Mouse (Mus musculus) liver, embryonic 12.5 days (tissue): ENCODE data around the gene Amotl1. TPM values are rescaled to one million over a fixed set of nuclear protein-coding genes. Genes with fewer than 3 reads are reported as not detected.
"Not testable (repeated sequence)": the region's sequence is repeated elsewhere in the genome, so short reads cannot be mapped to it uniquely, and the experiment has no call there.

ENCODE experiments used
- ATAC-seq: fragments of 200-750 bp; cut with Nextera tagmentation; 2 replicates; pipeline ENCODE4 v1.8.0; 2017; ENCODE audit warnings: moderate number of reproducible peaks, mild to moderate bottlenecking, moderate library complexity
- H3K27ac ChIP-seq: fragments of 300-500 bp; sonication (generic); 2 replicates; pipeline ENCODE4 v1.5.1; 2016; ENCODE audit warnings: mild to moderate bottlenecking
- H3K27me3 ChIP-seq: fragments of 300-500 bp; sonication (generic); replicated peaks from 2 replicates; pipeline ENCODE4 v1.6.1; 2016; ENCODE audit warnings: mild to moderate bottlenecking, moderate library complexity
- H3K36me3 ChIP-seq: fragments of 300-500 bp; sonication (generic); 2 replicates; pipeline ENCODE4 v1.6.1; 2016; ENCODE audit warnings: mild to moderate bottlenecking, moderate library complexity
- H3K4me1 ChIP-seq: fragments of 300-500 bp; sonication (generic); 2 replicates; pipeline ENCODE4 v1.6.1; 2016
- H3K4me2 ChIP-seq: fragments of 300-500 bp; sonication (generic); 2 replicates; pipeline ENCODE4 v1.6.1; 2016; ENCODE audit warnings: mild to moderate bottlenecking, moderate library complexity
- H3K4me3 ChIP-seq: fragments of 300-500 bp; sonication (generic); 2 replicates; pipeline ENCODE4 v1.5.1; 2016; ENCODE audit warnings: mild to moderate bottlenecking, moderate library complexity
- H3K9ac ChIP-seq: fragments of 300-500 bp; sonication (generic); 2 replicates; pipeline ENCODE4 v1.6.1; 2016; ENCODE audit warnings: mild to moderate bottlenecking, moderate library complexity
- H3K9me3 ChIP-seq: fragments of 300-500 bp; sonication (generic); replicated peaks from 2 replicates; pipeline ENCODE4 v1.6.1; 2016; ENCODE audit warnings: mild to moderate bottlenecking, moderate library complexity
- WGBS: fragments of 180-500 bp; shearing (Covaris S2); methylation state at CpG from one replicate; pipeline ENCODE4 v1.1.7; 2016; ENCODE audit not compliant: insufficient replicate concordance; 5-methylcytosine and 5-hydroxymethylcytosine counted together
- polyA plus RNA-seq: library from polyadenylated mRNA; unstranded; fragments of >200 nt; fragmentation: Nextera tagmentation; extraction: Ambion mirVana; gene quantifications from 2 replicates; pipeline ENCODE4 v1.2.1, GENCODE M21; 2016

Amotl1 gene
- polyA plus RNA-seq, 1 experiment from 2014 or later: 3.4 TPM

DNA sequence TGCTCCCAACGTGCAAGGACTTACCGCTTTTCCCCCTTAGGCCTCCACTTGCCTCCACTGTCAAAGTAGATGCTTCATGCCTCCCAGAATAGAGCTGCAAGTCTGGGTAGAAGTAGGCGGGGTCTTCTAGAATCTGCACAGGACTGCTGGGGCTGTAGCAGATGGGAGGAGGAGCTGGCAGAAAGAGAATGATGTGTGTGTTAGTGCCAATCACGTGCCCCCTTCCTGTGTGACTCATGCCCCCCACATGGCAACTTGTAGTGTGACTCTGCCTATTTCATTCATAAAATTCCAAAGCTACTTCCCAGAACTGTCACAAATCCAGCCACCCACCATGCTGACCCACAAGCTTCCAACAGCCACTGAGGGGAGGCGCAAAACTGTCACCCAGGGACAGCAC lies 48.4 kb downstream of the Amotl1 start:
- no peak overlapping the region for H3K27ac ChIP-seq
- no peaks in the 10 kb centered on the region for H3K4me1 ChIP-seq
- H3K4me2 ChIP-seq: no peak overlapping the region
- no peaks in the 10 kb centered on the region for H3K27me3 ChIP-seq
- 75% methylated on average over 5 of the region's 5 CpGs for WGBS
- no peaks in the 10 kb centered on the region for H3K9me3 ChIP-seq
- ATAC-seq: no peak
- H3K4me3 ChIP-seq: no peak overlapping the region
- no peak overlapping the region for H3K9ac ChIP-seq
- peaks cover 15% of the 10 kb centered on the region for H3K36me3 ChIP-seq

DNA sequence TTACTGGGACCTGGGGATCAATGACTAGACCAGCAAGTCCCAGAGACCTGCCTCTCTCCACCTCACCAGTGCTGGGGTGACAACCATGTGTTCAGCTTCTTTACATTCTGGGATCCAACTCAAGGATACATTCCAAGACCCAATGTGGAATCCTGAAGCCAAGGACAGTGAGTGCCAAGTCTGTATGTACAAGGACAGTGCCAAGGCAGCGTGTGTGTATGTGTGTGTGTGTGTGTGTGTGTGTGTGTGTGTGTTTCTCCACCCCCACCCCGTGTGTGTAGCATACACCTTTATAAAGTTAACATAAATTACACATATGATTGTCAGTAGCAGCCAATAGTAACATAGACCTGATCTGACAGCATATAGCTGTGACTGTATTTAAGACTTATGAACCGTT lies 49.0 kb downstream of the Amotl1 start:
- ATAC-seq: no peak
- Histone ChIP-seq H3K27me3 (no peaks in the 10 kb centered on the region), H3K4me1 (no peaks in the 10 kb centered on the region), H3K27ac (no peak overlapping the region), H3K4me3 (no peak overlapping the region), H3K4me2 (no peak overlapping the region), H3K9ac (no peak overlapping the region), H3K9me3 (no peaks in the 10 kb centered on the region), H3K36me3 (peaks cover 15% of the 10 kb centered on the region)
- 66% methylated on average over 3 of the region's 3 CpGs for WGBS

DNA sequence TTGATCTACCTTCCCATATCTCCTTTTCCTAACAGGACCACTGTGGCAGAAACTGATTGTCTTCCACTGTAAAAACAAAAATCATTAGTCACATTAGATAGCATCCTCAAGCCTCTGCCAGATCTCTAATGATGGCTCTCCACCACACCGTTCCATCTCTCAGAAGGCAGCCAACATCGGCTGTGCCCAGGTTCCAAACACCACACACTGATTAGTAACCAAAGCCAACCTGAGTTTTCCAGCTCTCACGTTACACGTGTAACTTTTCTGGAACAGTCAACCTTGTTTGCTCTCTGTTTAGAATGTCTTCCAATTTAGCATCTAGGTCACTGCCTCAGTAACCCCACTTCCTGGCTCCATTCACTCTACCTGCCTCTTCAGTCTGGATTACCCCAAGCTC lies 51.0 kb downstream of the Amotl1 start:
- WGBS: 78% methylated on average over 4 of the region's 4 CpGs
- Histone ChIP-seq H3K4me3 (no peak overlapping the region), H3K36me3 (peaks cover 17% of the 10 kb centered on the region), H3K9ac (no peak overlapping the region), H3K9me3 (no peaks in the 10 kb centered on the region), H3K4me2 (no peak overlapping the region), H3K27me3 (no peaks in the 10 kb centered on the region), H3K27ac (no peak overlapping the region), H3K4me1 (no peaks in the 10 kb centered on the region)
- ATAC-seq: no peak

DNA sequence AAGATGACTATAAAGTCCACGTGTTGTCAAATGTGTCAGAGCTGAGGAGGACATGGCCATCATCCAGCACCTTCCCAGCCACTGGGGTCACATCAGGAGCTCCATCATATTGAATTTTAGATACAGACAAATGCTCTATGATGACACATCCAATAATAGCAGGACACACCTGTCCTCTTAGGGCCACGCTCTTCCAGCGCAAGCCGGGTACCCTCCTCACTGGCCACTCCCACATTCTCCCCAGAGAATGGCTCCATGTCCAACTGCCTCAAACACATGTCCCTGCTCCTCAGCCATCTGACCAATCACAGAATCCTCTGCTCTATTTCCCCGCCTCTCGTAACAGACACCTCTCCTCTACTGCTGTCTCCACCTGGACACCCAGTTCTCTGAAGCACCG lies 54.2 kb downstream of the Amotl1 start:
- no peak for ATAC-seq
- no peaks in the 10 kb centered on the region for H3K27me3 ChIP-seq
- 79% methylated on average over 7 of the region's 7 CpGs for WGBS
- H3K4me3 ChIP-seq: no peak overlapping the region
- no peaks in the 10 kb centered on the region for H3K4me1 ChIP-seq
- peaks cover 17% of the 10 kb centered on the region for H3K36me3 ChIP-seq
- no peak overlapping the region for H3K9ac ChIP-seq
- no peak overlapping the region for H3K4me2 ChIP-seq
- no peaks in the 10 kb centered on the region for H3K9me3 ChIP-seq
- no peak overlapping the region for H3K27ac ChIP-seq

DNA sequence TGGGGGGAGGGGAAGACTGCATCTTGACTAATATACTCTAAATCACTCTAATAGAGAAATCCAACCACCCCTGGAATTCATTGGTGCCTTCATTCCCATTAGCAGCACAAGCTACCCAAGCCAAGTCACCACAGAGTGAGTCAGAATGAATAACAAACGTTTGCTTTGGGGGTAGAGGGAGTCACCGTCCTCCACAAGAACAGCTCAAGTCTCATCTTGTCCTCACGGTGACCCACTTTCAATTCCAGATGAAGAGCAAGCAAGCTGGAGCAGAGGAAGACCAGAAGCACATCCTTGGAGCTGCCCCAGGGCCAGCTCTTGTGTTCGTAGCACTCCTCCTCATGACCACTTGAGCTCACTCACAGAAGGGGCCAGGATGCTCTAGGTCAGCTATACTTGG lies 56.2 kb downstream of the Amotl1 start:
- Histone ChIP-seq H3K27me3 (no peaks in the 10 kb centered on the region), H3K4me1 (no peaks in the 10 kb centered on the region), H3K9me3 (no peaks in the 10 kb centered on the region), H3K4me2 (no peak overlapping the region), H3K27ac (no peak overlapping the region), H3K9ac (no peak overlapping the region), H3K4me3 (no peak overlapping the region), H3K36me3 (peaks cover 13% of the 10 kb centered on the region)
- no peak for ATAC-seq
- WGBS: 63% methylated on average over 4 of the region's 4 CpGs

DNA sequence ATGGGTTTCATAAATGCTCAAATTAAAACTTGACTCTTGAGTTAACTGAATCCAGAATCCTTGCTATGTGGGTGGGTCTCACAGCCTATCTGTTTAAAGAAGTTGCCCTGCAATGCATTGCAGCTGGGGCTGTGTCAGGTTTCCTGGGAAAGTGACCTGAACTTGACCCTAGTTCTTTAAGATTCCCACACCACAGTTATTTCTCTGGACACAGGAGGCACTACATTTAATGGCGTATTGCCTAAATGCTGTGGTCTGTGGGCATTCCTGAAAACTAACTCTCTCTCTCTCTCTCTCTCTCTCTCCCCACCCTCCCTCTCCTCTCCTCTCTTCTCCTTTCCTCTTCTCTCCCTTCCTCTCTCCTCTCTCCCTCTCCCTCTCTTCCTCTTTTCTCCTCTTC lies 59.2 kb downstream of the Amotl1 start:
- Histone ChIP-seq H3K27me3 (no peaks in the 10 kb centered on the region), H3K36me3 (peaks cover 8% of the 10 kb centered on the region; the same call in 1 of the 2 replicates), H3K4me1 (no peaks in the 10 kb centered on the region), H3K27ac (no peak overlapping the region), H3K4me3 (no peak overlapping the region), H3K9ac (no peak overlapping the region), H3K4me2 (no peak overlapping the region), H3K9me3 (no peaks in the 10 kb centered on the region)
- no peak for ATAC-seq
- WGBS: 60% methylated on average over 1 of the region's 1 CpGs

DNA sequence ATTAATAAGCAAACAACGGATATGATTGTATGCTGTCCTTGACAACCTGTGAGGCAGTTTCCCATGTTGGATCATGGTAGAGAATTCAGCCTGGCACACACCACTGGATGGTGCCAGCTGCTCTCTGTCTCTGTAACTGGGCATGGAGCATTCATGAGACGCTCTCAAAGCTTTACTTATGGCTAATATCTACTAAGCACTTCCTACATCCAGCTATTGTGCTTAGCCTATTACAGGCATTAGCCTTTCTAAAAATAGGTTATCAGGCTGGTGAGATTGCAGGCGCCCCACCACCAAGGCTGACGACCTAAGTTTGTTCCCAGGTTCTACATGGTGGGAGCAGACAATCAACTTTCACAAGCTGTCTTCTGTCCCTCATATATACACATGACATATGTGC lies 65.9 kb downstream of the Amotl1 start:
- H3K27ac ChIP-seq: no peak overlapping the region
- no peak for ATAC-seq

DNA sequence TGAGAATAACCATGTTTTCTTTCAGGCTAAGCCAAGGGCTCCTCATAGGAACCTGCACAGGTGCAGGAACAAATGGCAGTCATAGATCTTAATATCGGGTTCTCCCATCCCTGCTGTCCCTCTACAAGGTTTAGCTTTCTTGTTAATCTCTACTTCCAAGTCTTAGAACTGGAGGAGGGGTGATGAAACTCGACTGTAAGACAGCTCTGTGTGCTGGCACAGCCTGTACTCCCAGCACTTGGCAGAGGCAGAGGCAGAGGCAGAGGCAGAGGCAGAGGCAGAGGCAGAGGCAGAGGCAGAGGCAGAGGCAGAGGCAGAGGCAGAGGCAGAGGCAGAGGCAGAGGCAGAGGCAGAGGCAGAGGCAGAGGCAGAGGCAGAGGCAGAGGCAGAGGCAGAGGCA lies 68.5 kb downstream of the Amotl1 start:
- not testable (repeated sequence) for H3K27me3 ChIP-seq, H3K4me3 ChIP-seq, H3K27ac ChIP-seq, ATAC-seq, H3K4me2 ChIP-seq, H3K9me3 ChIP-seq, H3K4me1 ChIP-seq, H3K9ac ChIP-seq, H3K36me3 ChIP-seq
- WGBS: 55% methylated on average over 2 of the region's 2 CpGs

More for the DNA sequence above, 65.9 kb downstream of the Amotl1 start:
- H3K4me2 ChIP-seq: no peak overlapping the region
- H3K36me3 ChIP-seq: peaks cover 5% of the 10 kb centered on the region; the same call in 1 of the 2 replicates
- H3K9ac ChIP-seq: no peak overlapping the region
- H3K4me3 ChIP-seq: no peak overlapping the region
- WGBS: 48% methylated on average over 4 of the region's 4 CpGs
- no peaks in the 10 kb centered on the region for H3K27me3 ChIP-seq
- no peaks in the 10 kb centered on the region for H3K9me3 ChIP-seq
- H3K4me1 ChIP-seq: no peaks in the 10 kb centered on the region

DNA sequence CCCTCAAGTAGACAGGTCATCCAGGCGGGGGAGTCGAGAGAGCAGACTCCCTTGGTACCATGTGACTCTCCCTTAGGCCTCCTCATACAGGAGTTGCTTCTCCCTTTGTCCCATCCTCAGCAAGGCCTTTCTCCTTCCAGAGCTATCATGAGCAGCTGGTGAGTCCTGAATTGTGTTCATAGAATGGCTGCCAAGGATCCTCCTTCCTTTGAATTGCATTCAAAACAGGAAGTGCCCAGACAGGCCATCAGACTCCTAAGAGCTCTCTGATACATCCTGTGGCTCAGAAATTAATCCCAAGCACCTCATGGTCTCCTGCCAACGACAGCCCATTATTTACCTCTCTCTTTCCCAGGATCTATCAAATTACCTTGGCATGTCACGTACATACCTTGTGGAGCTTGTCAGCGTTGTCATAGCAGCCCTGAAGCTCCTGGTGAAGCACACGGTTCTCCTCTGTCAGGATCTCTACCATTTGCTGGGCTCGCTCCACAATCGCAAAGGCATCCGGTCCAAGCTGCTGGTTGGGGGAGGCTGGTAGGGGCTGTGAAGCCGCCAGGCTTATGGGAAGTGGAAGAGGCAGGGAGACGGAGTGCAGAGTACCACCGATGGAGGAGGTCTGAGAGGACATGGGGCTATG lies 70.0 kb downstream of the Amotl1 start:
- Histone ChIP-seq H3K4me1 (no peaks in the 10 kb centered on the region), H3K36me3 (no peaks in the 10 kb centered on the region), H3K9ac (no peak overlapping the region), H3K9me3 (no peaks in the 10 kb centered on the region), H3K27me3 (no peaks in the 10 kb centered on the region), H3K4me3 (no peak overlapping the region), H3K4me2 (no peak overlapping the region), H3K27ac (no peak overlapping the region; the same call in 1 of the 2 replicates)
- WGBS: 60% methylated on average over 12 of the region's 12 CpGs
- ATAC-seq: no peak

DNA sequence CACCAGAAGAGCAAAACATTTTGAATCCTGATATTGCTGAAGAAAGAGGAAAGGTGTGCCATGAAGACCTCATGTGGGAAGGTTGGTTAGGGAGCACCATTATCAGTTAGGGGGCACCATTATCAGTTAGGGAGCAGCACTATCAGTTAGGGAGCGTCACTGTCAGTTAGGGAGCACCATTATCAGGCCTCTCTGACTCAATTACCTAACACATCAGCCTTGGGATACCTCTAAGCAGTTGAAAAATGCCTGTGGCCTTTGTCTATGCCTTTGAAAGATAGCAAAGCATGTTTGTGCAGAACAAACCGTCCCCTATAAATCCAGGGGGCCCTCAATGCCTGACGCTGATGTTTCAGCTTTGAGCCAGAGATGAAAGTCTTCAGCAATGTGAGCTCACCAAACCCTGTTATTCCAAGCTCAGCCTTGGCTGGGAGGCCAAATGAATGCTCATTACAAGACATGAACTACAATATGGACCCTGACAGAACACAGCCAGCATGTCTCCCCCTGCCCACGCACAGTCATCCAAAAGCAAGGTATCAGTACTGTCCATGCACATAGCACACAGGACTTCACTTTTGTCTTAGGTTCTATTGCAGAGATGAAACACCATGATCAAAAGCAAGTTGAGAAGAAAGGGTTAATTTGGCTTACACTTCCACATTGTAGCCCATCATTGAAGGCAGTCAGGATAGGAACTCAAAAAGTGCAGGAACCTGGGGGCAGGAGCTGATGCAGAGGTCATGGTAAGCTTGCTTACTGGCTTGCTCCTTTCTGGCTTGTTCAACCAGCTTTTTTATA lies 75.5 kb downstream of the Amotl1 start:
- Histone ChIP-seq H3K27ac (no peak overlapping the region), H3K9me3 (no peaks in the 10 kb centered on the region), H3K4me2 (no peak overlapping the region), H3K4me1 (no peaks in the 10 kb centered on the region), H3K9ac (no peak overlapping the region), H3K4me3 (no peak overlapping the region), H3K27me3 (no peaks in the 10 kb centered on the region), H3K36me3 (no peaks in the 10 kb centered on the region)
- ATAC-seq: no peak
- WGBS: 59% methylated on average over 4 of the region's 4 CpGs

DNA sequence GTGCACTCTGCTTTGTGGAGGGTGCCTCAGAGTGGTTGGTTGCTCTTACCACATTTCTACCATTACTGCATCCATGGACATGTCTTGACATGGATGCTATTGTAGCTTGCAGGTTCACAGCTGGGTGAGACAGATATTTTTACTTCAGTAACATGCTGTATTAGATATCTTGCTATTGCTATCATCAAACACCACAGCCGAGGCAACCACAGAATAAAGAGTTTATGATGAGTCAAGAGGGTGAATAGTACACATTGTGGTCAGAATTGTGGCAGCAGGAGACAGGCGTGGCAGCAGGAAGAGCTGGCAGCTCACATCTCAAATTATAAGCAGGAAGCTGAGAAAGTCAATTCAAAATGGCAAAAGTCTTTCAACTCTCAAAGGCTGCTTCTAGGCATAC lies 76.4 kb downstream of the Amotl1 start:
- Histone ChIP-seq H3K27me3 (no peaks in the 10 kb centered on the region), H3K9me3 (no peaks in the 10 kb centered on the region), H3K36me3 (0 out of 2 replicates have a peak, but pooled peaks cover 6% of the 10 kb centered on the region), H3K4me3 (no peak overlapping the region), H3K4me2 (no peak overlapping the region), H3K9ac (no peak overlapping the region), H3K4me1 (no peaks in the 10 kb centered on the region), H3K27ac (no peak overlapping the region)
- ATAC-seq: no peak
- 27% methylated on average over 2 of the region's 2 CpGs for WGBS

DNA sequence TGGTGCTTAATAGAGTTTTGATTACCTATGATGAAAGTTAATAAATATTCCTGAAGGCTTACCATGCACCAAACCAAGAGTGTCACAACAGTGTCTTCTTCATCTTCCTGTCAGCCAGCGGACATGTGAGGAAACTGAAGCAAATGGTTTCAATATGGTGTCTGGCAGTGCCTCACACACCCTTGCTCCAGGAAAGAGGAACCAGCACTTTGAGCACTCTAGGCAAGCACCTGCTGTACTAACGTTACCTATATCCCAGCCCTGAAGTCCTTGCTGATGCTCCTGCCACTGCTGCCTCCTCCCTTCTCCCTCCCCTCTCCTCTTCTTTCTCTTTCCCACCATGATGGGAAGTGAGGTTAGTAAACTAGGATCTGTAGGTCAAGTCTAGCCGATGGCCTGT lies 80.4 kb downstream of the Amotl1 start:
- no peaks in the 10 kb centered on the region for H3K9me3 ChIP-seq
- no peaks in the 10 kb centered on the region for H3K4me1 ChIP-seq
- 0 out of 2 replicates have a peak, but pooled peaks cover 13% of the 10 kb centered on the region for H3K36me3 ChIP-seq
- H3K27me3 ChIP-seq: no peaks in the 10 kb centered on the region
- no peak overlapping the region for H3K4me2 ChIP-seq
- no peak overlapping the region for H3K27ac ChIP-seq
- no peak overlapping the region for H3K9ac ChIP-seq
- no peak overlapping the region for H3K4me3 ChIP-seq
- ATAC-seq: no peak
- WGBS: 70% methylated on average over 3 of the region's 3 CpGs
